ENCODE assay signal across 8 mouse cellular contexts in genomic region chr14:55591331-55591891, GRCm38 (mm10). TPM values are rescaled to one million over a fixed set of nuclear protein-coding genes. Genes with fewer than 3 reads are reported as not detected.
DNase-seq lines count a peak whose midpoint lies in the region; ATAC-seq lines count a peak whose summit lies in the region.

TSS of gene Rnf31 (plus strand) at chr14:55591708.

- no peaks in the 10 kb centered on the region for H3K27me3 ChIP-seq in embryonic facial prominence, embryonic 12.5 days
- H3K27me3 ChIP-seq in limb, embryonic 11.5 days (ENCODE audit: control insufficient read depth, insufficient read depth, low read length), result no peaks in the 10 kb centered on the region
- no peaks in the 10 kb centered on the region for H3K27me3 ChIP-seq in midbrain, embryonic 14.5 days (ENCODE audit: control insufficient read depth, insufficient read depth, low read length)

- peaks cover 23% of the 10 kb centered on the region for H3K4me1 ChIP-seq in embryonic facial prominence, embryonic 12.5 days
- peaks cover 6% of the 10 kb centered on the region; the same call in 1 of the 2 replicates for H3K4me1 ChIP-seq in limb, embryonic 11.5 days (ENCODE audit: control insufficient read depth, insufficient read depth, low read length)
- peaks cover 18% of the 10 kb centered on the region for H3K4me1 ChIP-seq in midbrain, embryonic 14.5 days (ENCODE audit: control insufficient read depth, insufficient read depth, low read length)

- H3K36me3 ChIP-seq in embryonic facial prominence, embryonic 12.5 days, result peaks cover 32% of the 10 kb centered on the region
- peaks cover 8% of the 10 kb centered on the region; the same call in 1 of the 2 replicates for H3K36me3 ChIP-seq in limb, embryonic 11.5 days (ENCODE audit: control insufficient read depth, insufficient read depth, low read length)
- H3K36me3 ChIP-seq in midbrain, embryonic 14.5 days (ENCODE audit: control insufficient read depth, insufficient read depth, low read length), result peaks cover 33% of the 10 kb centered on the region

- no peaks in the 10 kb centered on the region for H3K9me3 ChIP-seq in embryonic facial prominence, embryonic 12.5 days
- H3K9me3 ChIP-seq in limb, embryonic 11.5 days (ENCODE audit: control insufficient read depth, low read length), result no peaks in the 10 kb centered on the region
- no peaks in the 10 kb centered on the region for H3K9me3 ChIP-seq in midbrain, embryonic 14.5 days (ENCODE audit: control insufficient read depth, low read length)

- H3K4me3 ChIP-seq in embryonic facial prominence, embryonic 12.5 days, result peak within 1 kb of the TSS; percentile 71
- H3K4me3 ChIP-seq in limb, embryonic 11.5 days (ENCODE audit: low read depth, low read length), result peak within 1 kb of the TSS; percentile 97
- H3K4me3 ChIP-seq in midbrain, embryonic 14.5 days (replicated peaks; ENCODE audit: low read depth, low read length), result peak within 1 kb of the TSS; percentile 90

- WGBS in embryonic facial prominence, embryonic 12.5 days, result under 1% methylated on average over 33 of the region's 33 CpGs
- under 1% methylated on average over 33 of the region's 33 CpGs for WGBS in limb, embryonic 11.5 days
- WGBS in midbrain, embryonic 14.5 days, result under 1% methylated on average over 33 of the region's 33 CpGs

- peak; percentile 91 for ATAC-seq in embryonic facial prominence, embryonic 12.5 days (ENCODE audit: insufficient number of reproducible peaks, insufficient read depth, low FRiP score, low TSS enrichment)
- ATAC-seq in limb, embryonic 11.5 days (ENCODE audit: insufficient number of reproducible peaks, low FRiP score, low TSS enrichment, low read depth), result peak; percentile 80
- ATAC-seq in midbrain, embryonic 14.5 days (ENCODE audit: low FRiP score, low TSS enrichment), result peak; percentile 89

- peak within 1 kb of the TSS; percentile 97 for H3K27ac ChIP-seq in embryonic facial prominence, embryonic 12.5 days
- H3K27ac ChIP-seq in limb, embryonic 11.5 days (replicated peaks; ENCODE audit: low read depth, low read length), result peak within 1 kb of the TSS; percentile 87
- peak within 1 kb of the TSS; percentile 90 for H3K27ac ChIP-seq in midbrain, embryonic 14.5 days (replicated peaks; ENCODE audit: low read depth, low read length)

- peak within 1 kb of the TSS; percentile 77 for H3K9ac ChIP-seq in embryonic facial prominence, embryonic 12.5 days
- H3K9ac ChIP-seq in limb, embryonic 11.5 days (ENCODE audit: low read length), result peak within 1 kb of the TSS; percentile 84
- peak within 1 kb of the TSS; percentile 88 for H3K9ac ChIP-seq in midbrain, embryonic 14.5 days (replicated peaks; ENCODE audit: low read length)

- peak; percentile 90 for DNase-seq in 3134 (ENCODE audit: extremely low read depth, insufficient read length, low spot score)
- peak; percentile 92 for DNase-seq in adrenal gland, postnatal 25 days
- peak; percentile 100 for DNase-seq in heart, adult 11 months
- DNase-seq in kidney, adult 18-20 months, result peak; percentile 95
- DNase-seq in limb, embryonic 11.5 days (ENCODE audit: low spot score), result peak; percentile 91
- peak; percentile 93 for DNase-seq in midbrain, embryonic 14.5 days
- DNase-seq in spleen, postnatal 10 days (ENCODE audit: low spot score in 2 of 2), result peak; percentile 88 to 91

- H3K4me2 ChIP-seq in embryonic facial prominence, embryonic 12.5 days (replicated peaks), result peak within 1 kb of the TSS; percentile 88
- H3K4me2 ChIP-seq in limb, embryonic 11.5 days (ENCODE audit: low read depth, severe bottlenecking), result peak within 1 kb of the TSS; percentile 92
- H3K4me2 ChIP-seq in midbrain, embryonic 14.5 days (ENCODE audit: low read length), result peak within 1 kb of the TSS; percentile 98

RNA-seq across cellular contexts. Expression of gene Rnf31, which starts in this region (rescaled TPM):
- total RNA-seq in adrenal gland, postnatal 25 days (2021), result 37.4 and 49.3 TPM in 2 replicates
- polyA plus RNA-seq in embryonic facial prominence, embryonic 12.5 days (2016; fragmentation: Nextera tagmentation; extraction: Ambion mirVana), result 20.6 and 25.4 TPM in 2 replicates
- polyA plus RNA-seq in limb, embryonic 11.5 days (2014; fragmentation: Nextera tagmentation; extraction: Ambion mirVana), result 10.3 and 13.9 TPM in 2 replicates
- polyA plus RNA-seq in midbrain, embryonic 14.5 days (2014; fragmentation: Nextera tagmentation; extraction: Ambion mirVana), result 15.6 and 17.1 TPM in 2 replicates

Comparison
In these comparisons a context has a peak if more than half of its experiments do, and no peak if none do; other contexts are left out.
1. Peak in every context shown above with its lines: DNase-seq, ATAC-seq, H3K4me3 ChIP-seq and H3K27ac ChIP-seq.